Mouse (Mus musculus) C2C12 (cell line): ENCODE data around the gene Ngf.

Experiments used
- CTCF ChIP-seq: IDR thresholded peaks from one replicate; pipeline ENCODE4 v1.5.1; 2011; ENCODE audit not compliant: control insufficient read depth, insufficient read depth, insufficient read length
- MYOG ChIP-seq: IDR thresholded peaks from one replicate; pipeline ENCODE4 v1.6.1; 2011; ENCODE audit not compliant: control insufficient read depth, insufficient read length; ENCODE audit errors: extremely low read depth
- USF1 ChIP-seq: IDR thresholded peaks from one replicate; pipeline ENCODE4 v1.6.1; 2011; ENCODE audit warnings: low read depth, mild to moderate bottlenecking, control low read depth, moderate library complexity

GRCm38 (mm10) chr3:102462703-102463336 is 6.9 kb upstream of the Ngf start:
- TF ChIP-seq MYOG (no peak), CTCF (no peak), USF1 (no peak)
